Mouse (Mus musculus): ENCODE results near the gene Reck.

DNA sequence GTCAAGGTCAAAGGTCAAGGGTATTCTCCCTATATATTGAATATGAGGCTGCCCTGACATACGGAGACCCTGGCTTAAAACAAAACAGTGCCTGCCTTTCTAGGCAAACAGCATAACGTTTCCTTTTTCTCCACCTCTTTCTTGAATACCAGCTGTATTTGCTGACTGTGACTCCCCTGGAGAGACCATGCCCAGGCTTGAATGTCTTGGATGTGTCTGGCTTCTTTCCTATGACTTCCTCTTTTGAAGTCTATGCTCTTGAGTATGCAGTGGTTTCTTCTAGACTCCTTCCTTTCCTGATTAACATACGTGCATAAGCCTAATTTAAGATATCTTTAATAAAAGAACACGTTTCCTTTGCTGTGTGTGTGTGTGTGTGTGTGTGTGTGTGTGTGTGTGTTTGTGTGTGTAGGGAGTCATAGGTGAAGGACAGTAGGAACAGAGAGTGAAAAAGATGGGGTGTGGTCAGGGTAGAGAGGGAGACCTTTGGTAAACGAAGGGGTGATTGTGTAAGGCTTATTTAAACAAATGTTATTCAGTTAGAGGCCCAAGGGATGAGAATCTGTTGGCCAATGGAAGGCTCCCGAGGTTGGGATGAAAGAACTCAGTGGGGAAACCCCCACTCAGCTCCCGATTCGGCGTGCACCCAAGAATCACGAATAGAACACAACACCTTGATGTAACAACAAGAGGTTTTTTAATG is 99.7 kb downstream of the Reck start:
- TF ChIP-seq POLR2A (IDR thresholded peaks at IDR 0.05; ENCODE audit: control insufficient read depth in 1 of 2, insufficient read depth in 1 of 2, low read depth in 1 of 2, low read length in 2 of 2, poor library complexity in 1 of 2): no peak
- TF ChIP-seq CTCF (IDR thresholded peaks at IDR 0.05 in 2 of 3, conservative IDR thresholded peaks at IDR 0.05 in 1 of 3; ENCODE audit: control insufficient read depth in 1 of 3, insufficient read depth in 1 of 3, low read depth in 2 of 3, low read length in 3 of 3, poor library complexity in 1 of 3, severe bottlenecking in 1 of 3): no peak
- TF ChIP-seq MXI1 (IDR thresholded peaks at IDR 0.05; ENCODE audit: low read depth, low read length): peak; percentile 63; the same call in 1 of the 2 replicates
- no peak for TF ChIP-seq MAX (IDR thresholded peaks at IDR 0.05; ENCODE audit: low read length)
- TF ChIP-seq SIN3A (IDR thresholded peaks at IDR 0.05; ENCODE audit: low read length): 0 out of 2 replicates have a peak, but pooled peaks have one; percentile 48
- no peak for TF ChIP-seq SMC3 (IDR thresholded peaks at IDR 0.05; ENCODE audit: low read depth, low read length)
- TF ChIP-seq JUND (IDR thresholded peaks at IDR 0.05; ENCODE audit: low read depth, low read length): no peak
- no peak for TF ChIP-seq CHD1 (IDR thresholded peaks at IDR 0.05; ENCODE audit: low read depth, low read length)
- TF ChIP-seq EP300 (IDR thresholded peaks at IDR 0.05; ENCODE audit: low read depth in 1 of 2, low read length in 2 of 2): peak in 1 of 2 experiments; percentile 36; a peak in 2 of 4 replicates

All from MEL (cell line).